Mouse (Mus musculus) hindbrain, embryonic 14.5 days (tissue): Measurements from ENCODE around the gene Cfap43. TPM values are rescaled to one million over a fixed set of nuclear protein-coding genes. Genes with fewer than 3 reads are reported as not detected.

Experiments used
- ATAC-seq: fragments of 200-750 bp; cut with Nextera tagmentation; 2 replicates; pipeline ENCODE4 v1.8.0; 2017; ENCODE audit warnings: moderate number of reproducible peaks, mild to moderate bottlenecking, moderate TSS enrichment, moderate library complexity; ENCODE audit not compliant: low FRiP score
- DNase-seq: peaks from one replicate; pipeline ENCODE4 v3.0.0-alpha.2; 2015; ENCODE audit warnings: low spot score
- H3K27ac ChIP-seq: fragments of 300-500 bp; sonication (generic); 2 replicates; pipeline ENCODE4 v1.5.1; 2014; ENCODE audit warnings: mild to moderate bottlenecking, moderate library complexity
- H3K27me3 ChIP-seq: fragments of 300-500 bp; sonication (generic); 2 replicates; pipeline ENCODE4 v1.6.1; 2014; ENCODE audit warnings: mild to moderate bottlenecking, low read length, mixed read lengths; ENCODE audit not compliant: control insufficient read depth, insufficient read depth
- H3K36me3 ChIP-seq: fragments of 300-500 bp; sonication (generic); replicated peaks from 2 replicates; pipeline ENCODE4 v1.6.1; 2014; ENCODE audit not compliant: control insufficient read depth, insufficient read depth
- H3K4me1 ChIP-seq: fragments of 300-500 bp; sonication (generic); replicated peaks from 2 replicates; pipeline ENCODE4 v1.6.1; 2014; ENCODE audit warnings: antibody characterized with exemption, low read length, mixed read lengths; ENCODE audit not compliant: control insufficient read depth, insufficient read depth
- H3K4me2 ChIP-seq: fragments of 300-500 bp; sonication (generic); replicated peaks from 2 replicates; pipeline ENCODE4 v1.6.1; 2014; ENCODE audit warnings: mild to moderate bottlenecking, moderate library complexity
- H3K4me3 ChIP-seq: fragments of 300-500 bp; sonication (generic); replicated peaks from 2 replicates; pipeline ENCODE4 v1.5.1; 2014; ENCODE audit warnings: mild to moderate bottlenecking, low read length
- H3K9ac ChIP-seq: fragments of 300-500 bp; sonication (generic); 2 replicates; pipeline ENCODE4 v1.6.1; 2014
- H3K9me3 ChIP-seq: fragments of 300-500 bp; sonication (generic); 2 replicates; pipeline ENCODE4 v1.6.1; 2016; ENCODE audit warnings: low read length; ENCODE audit not compliant: control insufficient read depth
- WGBS: fragments of 180-500 bp; shearing (Covaris S2); extraction: QIAGEN DNeasy Blood & Tissue Kit; methylation state at CpG from one replicate; pipeline ENCODE4 v1.1.7; 2014; 5-methylcytosine and 5-hydroxymethylcytosine counted together
- polyA plus RNA-seq: library from polyadenylated mRNA; unstranded; fragments of >200 nt; fragmentation: Nextera tagmentation; extraction: Ambion mirVana; gene quantifications from 2 replicates; pipeline ENCODE4 v1.2.1, GENCODE M21; 2014

Gene Cfap43
- polyA plus RNA-seq, 1 experiment from 2014 or later, result 4.2 TPM

- ATAC-seq (no peak; the same call in 1 of the 2 replicates), DNase-seq (no peak)
- Histone ChIP-seq H3K36me3 (no peaks in the 10 kb centered on the region), H3K27me3 (no peaks in the 10 kb centered on the region), H3K27ac (peak overlapping the region; percentile 92), H3K4me1 (peaks cover 25% of the 10 kb centered on the region), H3K4me2 (peak overlapping the region; percentile 58), H3K9me3 (no peaks in the 10 kb centered on the region), H3K9ac (peak overlapping the region; percentile 69), H3K4me3 (peak overlapping the region; percentile 24)
- WGBS, result 25% methylated on average over 6 of the region's 6 CpGs
These were observed 10.1 kb downstream of the Cfap43 start for GRCm38 (mm10) chr19:47908961-47909371.

DNA sequence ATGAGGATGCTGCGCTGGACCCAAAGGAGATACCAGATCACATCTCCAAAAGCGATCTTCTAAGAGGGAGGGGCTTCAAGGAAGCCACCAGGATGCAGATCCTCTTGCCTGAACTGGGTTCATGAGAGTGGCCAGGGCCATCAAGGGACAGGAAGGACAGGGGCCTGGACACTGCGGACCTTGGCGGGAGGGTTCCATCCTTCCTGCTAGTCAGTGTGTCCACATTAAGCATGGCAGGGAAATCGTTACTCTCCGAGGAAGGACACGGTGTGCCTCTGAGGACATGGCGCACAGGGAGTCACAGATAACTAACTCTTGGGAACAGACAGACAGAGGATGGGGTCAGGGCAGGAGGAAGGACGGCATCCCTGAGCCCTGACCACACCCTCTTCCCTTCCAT, 11.5 kb downstream of the Cfap43 start:
- Histone ChIP-seq H3K4me3 (no peak overlapping the region), H3K4me1 (peaks cover 25% of the 10 kb centered on the region), H3K27ac (no peak overlapping the region), H3K27me3 (no peaks in the 10 kb centered on the region), H3K4me2 (no peak overlapping the region), H3K36me3 (no peaks in the 10 kb centered on the region), H3K9me3 (no peaks in the 10 kb centered on the region), H3K9ac (no peak overlapping the region)
- WGBS, result 90% methylated on average over 9 of the region's 9 CpGs
- DNase-seq, result no peak
- no peak for ATAC-seq

DNA sequence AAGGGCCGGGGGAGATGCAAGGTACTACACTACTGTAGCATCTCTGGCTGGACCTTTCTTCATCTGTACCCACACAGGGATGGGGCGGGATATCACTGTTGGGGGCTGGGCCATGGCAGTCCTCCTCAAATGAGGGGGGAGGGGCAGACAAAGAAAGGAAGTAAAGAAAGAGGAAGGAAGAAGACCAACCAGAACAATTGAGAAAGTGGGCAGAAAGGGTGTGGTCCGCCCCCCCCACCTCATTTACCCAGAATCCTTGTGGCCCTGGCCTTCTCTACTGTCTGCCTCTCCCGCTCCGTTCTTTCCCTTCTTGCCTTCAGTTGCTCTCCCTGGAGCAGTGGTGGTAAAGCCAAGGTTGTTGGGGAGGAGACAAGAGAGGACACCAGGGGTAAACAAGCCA, 13.5 kb downstream of the Cfap43 start:
- H3K9ac ChIP-seq, result no peak overlapping the region
- no peak overlapping the region for H3K4me3 ChIP-seq
- no peak overlapping the region for H3K4me2 ChIP-seq
- no peak for DNase-seq
- no peaks in the 10 kb centered on the region for H3K36me3 ChIP-seq
- no peak for ATAC-seq
- peaks cover 22% of the 10 kb centered on the region for H3K4me1 ChIP-seq
- 86% methylated on average over 4 of the region's 5 CpGs for WGBS
- no peaks in the 10 kb centered on the region for H3K9me3 ChIP-seq
- no peaks in the 10 kb centered on the region for H3K27me3 ChIP-seq
- no peak overlapping the region for H3K27ac ChIP-seq

GRCm38 (mm10) chr19:47905081-47905480, 14.0 kb downstream of the Cfap43 start:
- ATAC-seq (no peak), DNase-seq (no peak)
- H3K9ac ChIP-seq, result no peak overlapping the region
- peaks cover 17% of the 10 kb centered on the region for H3K4me1 ChIP-seq
- H3K9me3 ChIP-seq, result no peaks in the 10 kb centered on the region
- 87% methylated on average over 4 of the region's 4 CpGs for WGBS
- no peak overlapping the region for H3K27ac ChIP-seq
- H3K36me3 ChIP-seq, result no peaks in the 10 kb centered on the region
- H3K4me3 ChIP-seq, result no peak overlapping the region
- H3K4me2 ChIP-seq, result no peak overlapping the region
- no peaks in the 10 kb centered on the region for H3K27me3 ChIP-seq

DNA sequence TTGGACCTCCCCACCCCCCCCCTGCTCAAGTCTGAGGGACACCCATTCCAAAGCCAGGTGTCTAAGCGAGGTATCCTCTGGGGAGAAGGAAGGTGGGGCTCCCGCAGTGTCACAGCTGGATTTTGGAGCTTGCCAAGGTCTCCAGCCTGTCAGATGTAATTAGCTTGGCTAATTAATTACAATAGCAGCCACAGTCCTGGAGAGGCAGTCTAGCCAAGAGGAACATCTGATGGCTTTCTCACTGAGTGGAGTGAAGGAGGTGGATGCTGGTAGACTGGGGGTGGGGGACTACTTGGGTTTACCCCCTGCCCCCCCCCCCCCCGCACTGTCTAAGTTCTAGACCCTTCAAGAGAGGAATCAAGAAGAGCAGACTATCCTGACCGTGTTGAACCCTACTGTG, 15.4 kb downstream of the Cfap43 start:
- Histone ChIP-seq H3K27me3 (no peaks in the 10 kb centered on the region), H3K4me3 (no peak overlapping the region), H3K9ac (no peak overlapping the region), H3K36me3 (no peaks in the 10 kb centered on the region), H3K4me2 (no peak overlapping the region), H3K27ac (no peak overlapping the region), H3K4me1 (peaks cover 5% of the 10 kb centered on the region), H3K9me3 (no peaks in the 10 kb centered on the region)
- ATAC-seq (peak; percentile 39; the same call in 1 of the 2 replicates), DNase-seq (no peak)
- whole genome bisulfite sequencing, result 58% methylated on average over 4 of the region's 4 CpGs

DNA sequence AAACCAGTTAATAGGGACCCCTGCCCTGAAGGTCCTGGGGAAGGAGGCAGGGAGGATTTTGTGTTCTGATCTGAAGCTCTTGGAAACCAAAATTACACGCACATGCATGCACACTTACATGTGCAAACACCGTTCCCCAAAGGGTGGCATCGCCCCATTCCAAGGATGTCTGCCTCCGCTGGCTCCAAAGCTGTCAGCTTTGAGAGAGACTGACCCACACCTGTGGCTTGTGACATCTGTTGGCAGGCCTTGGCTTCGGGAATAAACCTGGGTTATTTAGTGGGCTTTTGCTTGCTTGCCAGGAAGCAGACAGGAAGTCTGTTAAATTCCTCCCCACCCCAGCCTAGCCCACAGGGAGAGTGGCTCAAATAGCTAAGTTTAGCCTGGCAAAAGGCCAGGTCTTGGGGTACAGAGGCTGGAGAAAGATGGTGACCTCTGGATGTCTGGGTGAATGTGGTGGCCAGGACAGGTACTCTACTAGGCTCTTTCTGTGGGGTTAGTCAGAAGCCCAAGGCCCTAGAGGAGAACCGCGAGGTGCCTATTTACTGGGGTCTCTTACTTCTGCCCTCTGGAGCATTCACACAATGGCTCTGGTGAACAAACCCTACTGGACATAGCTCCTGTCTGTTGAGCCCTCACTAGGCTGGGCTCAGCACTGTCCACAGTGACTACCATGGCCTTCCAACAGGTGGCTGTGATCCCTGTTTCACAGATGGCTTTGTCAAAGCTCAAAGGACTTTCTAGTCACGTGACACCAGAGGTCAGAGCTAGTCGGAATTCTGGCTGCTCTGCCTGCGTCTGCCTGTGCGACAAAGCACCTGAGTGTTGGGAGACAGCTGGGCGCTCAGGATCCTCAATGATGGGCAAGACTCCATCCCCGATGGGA, 16.5 kb downstream of the Cfap43 start:
- Histone ChIP-seq H3K4me1 (no peaks in the 10 kb centered on the region), H3K9me3 (no peaks in the 10 kb centered on the region), H3K4me3 (no peak overlapping the region), H3K36me3 (0 out of 2 replicates have a peak, but pooled peaks cover 4% of the 10 kb centered on the region), H3K27me3 (no peaks in the 10 kb centered on the region), H3K27ac (no peak overlapping the region), H3K9ac (no peak overlapping the region), H3K4me2 (no peak overlapping the region)
- DNase-seq (no peak), ATAC-seq (no peak)
- 71% methylated on average over 13 of the region's 13 CpGs for WGBS

DNA sequence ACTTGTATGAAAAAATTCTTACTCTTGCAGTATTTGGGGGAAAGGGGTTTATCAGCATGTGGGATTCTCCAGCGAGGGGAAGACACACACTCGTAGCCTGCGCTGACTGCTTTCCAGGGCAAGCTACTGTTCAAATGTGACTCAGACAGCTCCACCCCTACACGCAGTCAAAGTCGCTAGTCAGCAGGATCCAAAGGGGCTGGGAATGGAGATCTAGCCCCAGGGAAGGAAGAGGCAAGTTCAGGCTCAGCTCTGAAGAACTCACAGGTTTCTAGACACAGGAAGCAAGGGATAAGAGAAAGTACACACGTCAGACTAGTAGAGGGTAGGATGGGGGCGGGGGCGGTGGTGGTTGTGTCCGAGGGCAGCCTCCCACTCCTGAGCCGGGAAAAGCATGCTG, 18.5 kb downstream of the Cfap43 start:
- H3K4me2 ChIP-seq, result no peak overlapping the region
- DNase-seq (no peak), ATAC-seq (no peak)
- H3K9ac ChIP-seq, result no peak overlapping the region
- 85% methylated on average over 10 of the region's 10 CpGs for WGBS
- H3K4me3 ChIP-seq, result no peak overlapping the region
- H3K36me3 ChIP-seq, result peaks cover 12% of the 10 kb centered on the region; the same call in 1 of the 2 replicates
- H3K27ac ChIP-seq, result no peak overlapping the region
- H3K27me3 ChIP-seq, result no peaks in the 10 kb centered on the region
- H3K9me3 ChIP-seq, result no peaks in the 10 kb centered on the region
- H3K4me1 ChIP-seq, result no peaks in the 10 kb centered on the region

- H3K4me1 ChIP-seq, result no peaks in the 10 kb centered on the region
- H3K27me3 ChIP-seq, result no peaks in the 10 kb centered on the region
- no peak overlapping the region for H3K27ac ChIP-seq
- H3K9me3 ChIP-seq, result no peaks in the 10 kb centered on the region
- DNase-seq, result no peak
- H3K4me2 ChIP-seq, result no peak overlapping the region
- ATAC-seq, result no peak
- H3K4me3 ChIP-seq, result no peak overlapping the region
- peaks cover 12% of the 10 kb centered on the region; the same call in 1 of the 2 replicates for H3K36me3 ChIP-seq
- 68% methylated on average over 6 of the region's 6 CpGs for WGBS
- H3K9ac ChIP-seq, result no peak overlapping the region
These were observed 19.1 kb downstream of the Cfap43 start for GRCm38 (mm10) chr19:47900012-47900411.

DNA sequence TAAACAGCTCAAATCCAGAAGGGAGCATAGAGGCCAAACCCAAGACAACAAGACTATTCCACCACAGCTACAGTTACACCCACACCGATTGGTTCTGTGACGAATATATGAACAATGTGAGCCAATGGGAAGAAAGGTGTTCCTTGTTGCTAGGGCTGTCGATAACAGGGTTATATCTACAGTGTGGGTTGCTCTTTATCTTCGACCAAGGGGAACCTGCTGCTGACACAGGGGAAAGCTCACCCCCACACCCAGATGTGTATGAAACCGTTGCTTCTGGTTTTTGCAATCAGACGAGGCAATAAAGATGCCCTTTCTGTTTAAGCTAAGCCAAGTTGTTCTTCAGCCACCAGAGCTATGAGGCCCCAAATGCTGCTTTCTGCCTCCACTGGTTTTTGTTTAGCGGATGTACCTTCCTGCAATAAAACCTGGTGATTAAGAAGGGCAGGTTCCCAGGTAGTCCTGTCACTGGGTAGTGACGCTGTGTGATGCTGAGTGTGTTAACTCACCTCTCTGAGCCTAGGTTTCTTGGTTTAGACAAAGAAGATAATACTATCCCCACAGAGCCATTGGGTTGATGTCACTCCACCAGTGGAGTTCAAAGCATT, 20.5 kb downstream of the Cfap43 start:
- Histone ChIP-seq H3K27ac (no peak overlapping the region), H3K9me3 (no peaks in the 10 kb centered on the region), H3K36me3 (peaks cover 15% of the 10 kb centered on the region), H3K4me3 (no peak overlapping the region), H3K4me2 (no peak overlapping the region), H3K9ac (no peak overlapping the region), H3K27me3 (no peaks in the 10 kb centered on the region), H3K4me1 (no peaks in the 10 kb centered on the region)
- no peak for ATAC-seq
- WGBS, result 93% methylated on average over 8 of the region's 8 CpGs
- no peak for DNase-seq
